Mouse (Mus musculus) cerebellum, adult 8-10 months (tissue): ENCODE results near the gene Rpl10.

Source experiments
- DNase-seq: peaks from one replicate; pipeline ENCODE4 v3.0.0; 2022

Gene Rpl10

DNA sequence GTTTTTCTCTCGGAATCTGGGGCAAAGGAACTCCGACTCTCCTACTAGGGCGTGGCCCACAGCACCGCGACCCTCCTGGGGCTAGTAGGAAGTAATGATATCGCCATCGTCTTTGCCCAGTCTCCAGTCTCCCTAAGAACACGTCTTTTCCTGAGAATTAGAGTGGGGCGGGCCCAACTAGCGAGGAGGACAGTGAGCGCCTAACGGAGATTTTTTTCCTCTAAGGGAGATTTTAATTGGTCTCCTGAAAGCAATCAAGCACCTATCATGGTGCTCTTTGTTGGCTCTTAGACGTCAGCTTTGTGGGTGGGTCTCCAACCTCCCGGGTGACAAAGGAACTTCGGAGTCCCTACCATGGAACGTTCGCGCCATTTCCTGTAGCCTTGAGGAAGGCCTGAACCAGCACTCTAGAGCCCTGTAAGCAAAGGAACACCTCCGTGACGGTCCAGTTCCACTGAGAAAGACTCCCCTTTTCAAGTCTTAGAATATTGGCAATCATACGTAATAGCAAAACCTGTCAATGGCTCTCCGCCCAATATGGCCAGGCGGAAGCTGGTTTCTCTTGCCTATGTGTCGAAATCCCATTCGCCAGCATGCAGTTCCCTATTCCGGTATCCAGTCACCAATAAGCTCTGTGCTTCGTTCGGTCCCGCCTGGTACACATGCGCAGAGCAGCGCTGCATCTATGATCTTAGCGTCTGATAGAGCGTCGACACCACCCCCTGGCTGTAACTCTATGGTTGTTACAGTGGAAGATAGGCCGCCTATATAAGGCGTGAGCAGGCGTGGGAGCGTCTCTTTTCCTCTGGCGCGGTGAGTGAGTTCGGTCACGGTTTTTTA lies at the start of gene Rpl10:
TSS of gene Rpl10 (plus strand) at position 751 of the 840 bp plus-strand sequence.
- DNase-seq: peak; percentile 85

DNA sequence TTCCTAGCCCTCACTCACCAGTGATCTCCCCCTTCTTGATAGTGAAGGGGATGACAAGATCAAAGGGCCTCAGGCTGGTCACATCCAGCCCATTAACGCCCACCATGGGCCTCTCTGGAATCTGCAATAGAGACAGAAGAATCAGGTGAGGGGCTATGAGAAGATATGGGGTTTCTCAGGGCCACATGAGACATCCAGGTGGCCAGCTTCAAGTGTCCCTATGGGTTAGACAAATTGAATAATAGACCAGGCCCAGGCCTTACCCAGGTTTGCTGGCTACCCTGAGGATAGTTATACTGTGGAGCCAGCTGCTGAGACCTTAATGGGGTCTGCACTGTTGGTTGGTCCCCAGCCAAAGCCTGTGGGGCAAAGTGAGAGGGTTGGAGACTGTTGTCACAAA lies 40.6 kb upstream of the Rpl10 start:
- DNase-seq: no peak

DNA sequence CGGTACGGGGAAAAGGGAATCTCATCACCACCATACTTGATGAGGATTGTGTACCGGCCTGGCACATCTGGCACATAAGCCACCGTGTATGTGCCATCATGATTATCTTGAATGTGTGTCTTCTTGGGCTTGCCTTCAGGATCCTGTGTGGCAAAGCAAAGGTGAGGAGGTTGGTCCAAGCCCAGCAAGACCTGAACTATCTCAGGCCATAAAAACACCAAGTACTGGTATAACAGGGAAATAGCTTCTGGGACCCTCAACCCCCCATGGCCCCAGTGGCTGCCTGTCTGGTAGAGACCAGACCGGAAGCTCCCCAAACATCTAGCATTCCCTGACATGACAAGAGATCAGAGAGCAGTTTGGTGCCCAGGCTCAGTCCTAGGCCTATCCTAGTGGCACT lies 37.4 kb upstream of the Rpl10 start:
- no peak for DNase-seq

DNA sequence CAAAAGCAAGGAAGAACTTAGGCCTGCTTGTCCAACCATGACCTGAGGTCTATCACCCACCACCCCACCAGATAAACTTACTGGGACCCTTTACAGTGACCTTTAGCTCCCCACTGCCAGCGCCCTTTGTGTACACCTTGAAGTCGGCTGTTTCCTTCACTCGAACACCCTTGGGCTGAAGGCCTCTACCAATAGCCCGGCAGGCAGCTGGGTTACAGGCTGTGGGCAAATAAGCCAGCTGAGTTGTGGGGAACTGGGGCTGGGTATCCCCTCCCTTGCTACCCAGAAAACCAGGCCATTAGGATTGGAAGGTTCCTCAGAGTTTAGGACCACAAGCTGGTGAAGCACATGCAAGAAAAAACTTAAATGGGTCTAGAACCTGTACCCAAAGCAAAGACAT lies 30.3 kb upstream of the Rpl10 start:
- no peak for DNase-seq

DNA sequence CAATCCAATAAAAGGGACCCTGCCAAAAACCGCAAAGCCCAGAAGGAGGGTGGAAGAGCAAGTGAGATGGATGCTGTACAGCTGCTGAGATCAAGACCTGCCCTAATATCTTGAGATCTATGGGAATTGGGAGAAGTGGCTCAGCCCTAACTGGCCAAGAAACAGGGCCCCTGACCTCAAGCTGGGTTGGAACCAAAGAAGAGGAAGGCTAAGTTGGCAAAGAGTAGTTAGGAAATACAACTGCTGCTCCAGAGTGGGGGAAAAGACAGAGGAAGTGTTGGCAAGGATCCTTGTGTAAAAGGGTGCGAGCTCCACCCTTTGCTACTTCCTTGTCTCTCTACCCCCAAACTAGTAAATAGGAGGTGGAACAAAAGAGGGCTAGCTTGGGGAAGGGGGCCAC lies 27.2 kb upstream of the Rpl10 start:
- DNase-seq: no peak

DNA sequence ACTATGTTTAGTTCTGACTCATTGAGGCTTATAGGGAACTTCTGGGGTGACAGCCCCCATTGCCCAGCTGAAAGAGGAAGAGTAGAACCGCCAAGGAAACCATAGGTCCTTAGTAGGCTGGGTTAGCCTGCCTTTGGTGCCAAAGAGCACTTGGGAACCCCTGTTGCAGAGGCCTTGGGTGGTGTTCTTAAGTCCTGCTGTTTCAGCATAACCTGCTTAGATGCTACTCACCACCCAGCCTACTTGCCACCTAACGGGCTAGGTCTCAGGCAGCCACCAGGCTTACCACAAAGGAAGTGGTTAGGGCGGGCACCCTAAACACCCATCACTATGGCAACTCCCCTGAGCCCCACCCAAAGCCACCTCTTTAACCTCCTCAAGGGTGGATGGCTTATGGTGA lies 26.8 kb upstream of the Rpl10 start:
- DNase-seq: no peak

DNA sequence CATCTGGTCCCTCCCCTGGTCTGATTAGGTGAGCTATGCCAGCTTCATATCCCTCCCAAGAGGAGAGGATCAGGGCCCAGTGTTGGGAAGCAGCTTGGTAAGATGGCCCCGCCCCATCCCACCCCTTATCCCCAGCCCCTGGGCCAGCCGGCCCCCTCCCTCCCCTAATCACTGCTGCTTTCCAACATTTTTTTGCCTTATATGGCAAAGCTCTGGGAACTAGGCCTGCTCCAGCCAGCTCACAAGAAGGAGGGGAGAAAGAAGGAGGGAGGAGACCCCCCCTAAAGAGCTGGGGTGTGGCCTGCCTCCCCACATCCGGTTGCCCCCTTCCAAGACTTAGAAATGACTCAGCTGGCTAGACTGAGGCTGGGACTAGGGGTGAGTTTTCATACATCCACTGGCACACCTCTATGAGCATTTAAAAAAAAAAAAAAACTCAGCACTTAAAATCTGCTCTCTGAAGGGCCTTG lies 26.0 kb upstream of the Rpl10 start:
- no peak for DNase-seq

DNA sequence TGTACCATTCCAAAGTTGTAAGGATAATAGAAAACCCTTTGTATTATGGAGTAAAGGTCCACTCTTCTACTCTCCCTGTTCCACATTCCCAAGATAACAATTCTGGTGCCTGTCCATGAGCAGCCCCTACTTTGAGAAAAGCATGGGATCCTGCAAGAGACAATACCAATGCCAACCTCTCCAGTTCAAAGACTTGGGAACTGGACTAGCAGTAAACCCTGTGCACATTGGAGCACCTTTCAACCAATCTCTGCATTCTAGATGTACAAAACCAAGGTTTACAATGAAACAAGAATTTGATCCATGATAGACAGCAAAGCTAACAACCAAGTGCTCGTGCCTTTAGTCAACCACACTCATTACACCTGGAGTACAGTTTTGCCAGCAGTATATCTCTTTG lies 25.5 kb upstream of the Rpl10 start:
- no peak for DNase-seq

DNA sequence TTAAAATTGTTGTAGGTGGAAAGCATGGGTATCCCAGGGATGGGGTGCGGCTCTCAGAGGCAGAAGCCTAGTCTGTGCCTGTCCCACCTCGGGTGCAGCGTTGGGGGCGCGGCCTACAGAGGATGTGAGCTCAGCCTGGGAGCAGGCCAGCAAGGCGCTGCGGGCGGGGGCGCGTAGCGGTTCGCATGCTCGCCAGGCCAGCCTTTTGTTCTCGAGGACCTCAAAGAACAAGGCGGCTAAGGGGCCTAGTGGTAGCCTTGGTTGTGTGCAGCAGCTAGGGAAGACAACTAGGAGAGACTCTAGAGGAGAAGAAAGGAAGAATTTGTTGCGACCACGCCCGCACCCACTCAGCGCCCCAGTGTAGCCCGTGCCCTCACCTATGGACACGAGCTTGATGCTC lies 24.9 kb upstream of the Rpl10 start:
- DNase-seq: peak; percentile 66

DNA sequence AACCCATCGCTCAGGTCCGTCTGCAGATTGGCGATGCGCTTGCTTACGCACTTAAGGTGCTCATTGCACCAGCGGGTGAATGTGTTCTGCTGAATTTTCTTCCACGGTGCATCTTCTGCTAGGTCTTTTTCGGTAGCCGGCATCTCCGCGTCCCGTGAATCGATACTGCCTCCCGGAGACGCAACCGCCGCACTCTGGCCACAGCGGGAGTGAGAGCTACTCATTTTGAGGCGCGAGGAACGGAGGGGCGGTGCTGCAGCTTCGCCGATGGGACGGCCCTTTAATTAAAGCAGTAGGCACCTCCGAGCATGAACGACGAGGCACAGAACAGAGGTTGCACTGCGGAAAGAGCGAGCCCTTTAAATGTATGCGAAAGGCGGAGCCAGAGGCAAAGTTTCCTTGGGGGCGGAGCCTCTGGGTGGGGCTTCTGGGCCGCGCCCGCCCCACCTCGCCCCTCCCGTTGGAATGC lies 24.4 kb upstream of the Rpl10 start:
- peak; percentile 78 for DNase-seq

DNA sequence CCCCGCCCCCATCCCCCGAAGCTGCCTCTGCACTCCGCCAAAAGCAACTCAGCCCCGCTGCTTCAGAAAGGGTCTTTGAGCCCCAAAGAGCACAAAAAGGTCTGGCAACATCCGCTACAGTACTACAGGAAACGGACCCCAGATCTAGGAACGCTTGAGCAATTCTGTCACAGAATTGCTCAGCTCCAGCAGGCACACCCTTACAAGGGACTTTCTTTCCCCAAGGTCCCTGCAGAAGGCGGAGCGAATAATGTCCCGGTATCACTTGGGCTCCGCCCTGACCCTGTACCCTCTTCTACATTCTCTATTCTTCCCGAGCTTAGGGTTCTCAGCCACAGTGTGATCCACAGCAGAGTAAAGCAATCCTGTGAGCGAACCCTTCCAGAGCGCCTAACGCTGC lies 23.9 kb upstream of the Rpl10 start:
- peak; percentile 28 for DNase-seq

DNA sequence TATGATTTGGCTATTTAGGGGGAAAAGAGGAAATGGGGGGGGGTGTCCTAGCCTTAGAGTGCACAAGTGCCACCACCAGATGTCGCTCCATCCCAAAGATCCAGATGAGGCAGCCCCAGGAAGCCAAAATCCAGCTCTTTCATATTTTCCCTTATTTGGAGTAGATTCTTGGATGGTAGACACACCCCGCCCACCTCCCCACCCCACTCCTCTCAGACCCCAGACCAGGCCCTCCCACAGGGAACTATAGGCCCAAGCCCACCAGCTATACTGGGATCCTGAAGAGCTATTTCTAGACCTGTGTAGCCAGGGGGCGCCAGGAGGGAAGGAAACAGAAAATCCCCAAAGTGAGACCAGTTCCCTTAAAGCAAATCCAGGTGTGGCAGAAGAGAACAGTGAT lies 22.0 kb upstream of the Rpl10 start:
- DNase-seq: peak; percentile 50

DNA sequence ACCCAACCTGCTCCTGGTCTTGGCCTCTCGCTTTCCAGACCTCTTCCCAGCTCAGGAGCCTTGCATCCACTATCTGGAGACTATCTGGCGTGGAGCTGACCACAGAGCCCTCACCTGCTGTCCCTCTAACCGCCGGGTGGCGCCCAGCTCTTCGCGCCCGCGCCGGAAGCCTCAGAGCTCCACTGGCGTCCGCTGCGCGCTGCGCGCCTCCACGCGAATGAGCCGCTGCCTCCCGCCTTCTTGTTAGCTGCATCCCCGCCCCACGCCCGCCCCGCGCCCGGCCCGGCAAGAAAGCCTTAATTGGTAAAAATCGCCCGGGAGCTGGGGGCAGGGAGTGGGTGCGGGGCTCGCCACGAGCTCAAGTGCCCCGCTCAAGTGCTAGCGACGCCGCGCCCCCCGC lies 21.0 kb upstream of the Rpl10 start, which contains the start of gene Flna:
TSS of gene Flna (minus strand) at position 206 of the 400 bp plus-strand sequence.
- peak; percentile 67 for DNase-seq

DNA sequence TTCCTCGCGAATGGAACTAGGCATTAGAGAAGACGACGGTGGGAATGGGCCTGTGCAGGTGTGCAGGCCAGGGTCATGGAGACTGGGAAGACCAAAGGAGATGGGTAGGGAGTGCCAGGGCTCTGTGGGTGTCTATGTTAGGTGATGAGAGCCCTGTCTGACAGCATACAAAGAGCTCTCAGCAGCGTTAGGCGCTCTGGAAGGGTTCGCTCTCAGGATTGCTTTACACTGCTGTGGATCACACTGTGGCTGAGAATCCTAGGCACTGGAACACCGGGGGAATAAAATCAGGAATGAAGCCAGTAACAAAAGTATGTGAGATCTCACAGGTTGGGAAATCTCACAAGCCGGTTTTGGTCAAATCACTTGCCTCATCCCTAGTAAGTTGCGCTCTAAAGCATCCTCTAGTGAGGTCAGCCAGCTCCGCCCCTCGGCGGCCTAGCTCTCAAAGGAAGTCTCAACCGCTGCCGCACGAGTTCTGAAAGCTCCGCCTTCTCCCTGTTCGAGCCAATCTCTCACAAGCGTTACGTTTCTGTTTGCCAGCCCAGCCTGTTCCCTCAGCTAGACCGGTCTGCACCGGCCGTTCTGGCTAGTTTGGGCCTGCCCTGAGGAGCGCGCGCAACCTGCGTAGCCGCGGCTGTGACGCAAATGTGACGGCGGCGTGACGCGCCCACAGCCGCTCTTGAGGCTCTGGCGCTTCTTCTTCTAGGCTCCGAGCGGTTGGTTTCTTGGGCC lies 16.3 kb upstream of the Rpl10 start, which contains the start of gene Emd:
TSS of gene Emd (plus strand) at position 535 of the 735 bp plus-strand sequence.
- DNase-seq: peak; percentile 82

DNA sequence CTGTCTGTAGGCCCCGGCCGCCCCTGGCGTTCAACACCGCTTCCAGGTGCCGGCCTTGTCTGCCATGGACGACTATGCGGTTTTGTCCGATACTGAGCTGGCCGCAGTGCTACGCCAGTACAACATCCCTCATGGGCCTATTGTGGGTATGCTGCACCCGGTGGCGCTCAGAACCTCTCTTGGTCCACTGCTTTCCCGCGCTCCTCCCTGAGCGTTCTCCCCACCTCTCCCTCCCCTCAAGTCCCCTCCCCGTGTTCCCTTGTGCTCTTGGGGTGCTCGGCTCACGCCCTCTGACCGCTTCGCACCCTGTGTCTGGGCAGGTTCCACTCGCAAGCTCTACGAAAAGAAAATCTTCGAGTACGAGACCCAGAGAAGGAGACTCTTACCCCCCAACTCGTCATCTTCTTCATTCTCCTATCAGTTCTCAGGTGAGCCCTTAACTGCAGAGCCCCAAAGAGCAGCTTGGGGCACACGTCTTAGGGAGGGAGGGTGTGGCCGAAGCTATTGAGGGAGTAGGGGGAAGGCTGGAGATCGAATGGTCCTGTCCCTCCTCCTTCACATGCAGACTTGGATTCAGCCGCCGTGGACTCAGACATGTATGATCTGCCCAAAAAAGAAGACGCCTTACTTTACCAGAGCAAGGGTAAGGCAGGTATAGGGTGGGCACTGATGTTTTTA lies 15.6 kb upstream of the Rpl10 start:
- no peak for DNase-seq

DNA sequence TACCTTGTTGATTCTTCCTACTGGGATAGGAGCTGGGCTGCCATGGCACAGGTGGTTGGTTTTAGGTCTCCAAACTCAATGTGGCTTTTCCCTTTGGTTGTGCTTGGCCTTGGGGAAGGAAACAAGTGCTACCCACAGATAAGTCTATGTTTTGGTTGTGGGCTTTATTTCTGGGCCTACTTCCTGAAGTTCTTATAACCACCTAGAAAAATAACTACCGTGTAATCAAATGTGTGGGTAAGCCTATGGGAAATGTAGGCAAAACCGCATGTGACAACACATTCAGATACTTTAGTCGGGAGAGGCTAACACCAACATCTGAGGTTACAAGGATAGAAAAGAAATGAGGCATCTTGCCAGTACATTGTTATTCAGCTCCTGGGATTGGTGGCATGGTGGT lies 12.9 kb upstream of the Rpl10 start:
- no peak for DNase-seq

DNA sequence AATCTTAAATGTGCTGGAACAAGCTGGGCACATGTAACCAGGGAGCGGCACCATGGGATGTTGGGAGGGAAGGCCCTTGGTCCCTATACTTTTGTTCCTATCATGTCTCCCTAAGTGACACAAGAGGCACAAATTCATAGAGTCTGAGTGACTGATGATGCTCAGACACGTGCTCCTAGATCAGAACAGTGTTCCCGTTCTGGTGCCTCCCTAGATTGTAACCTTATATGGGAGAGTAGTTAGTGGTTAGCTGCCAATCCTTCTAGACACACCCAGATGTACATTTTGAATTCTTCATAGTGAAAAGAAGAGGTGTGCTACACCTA lies 913 bp upstream of the Rpl10 start:
- peak; percentile 34 for DNase-seq

DNA sequence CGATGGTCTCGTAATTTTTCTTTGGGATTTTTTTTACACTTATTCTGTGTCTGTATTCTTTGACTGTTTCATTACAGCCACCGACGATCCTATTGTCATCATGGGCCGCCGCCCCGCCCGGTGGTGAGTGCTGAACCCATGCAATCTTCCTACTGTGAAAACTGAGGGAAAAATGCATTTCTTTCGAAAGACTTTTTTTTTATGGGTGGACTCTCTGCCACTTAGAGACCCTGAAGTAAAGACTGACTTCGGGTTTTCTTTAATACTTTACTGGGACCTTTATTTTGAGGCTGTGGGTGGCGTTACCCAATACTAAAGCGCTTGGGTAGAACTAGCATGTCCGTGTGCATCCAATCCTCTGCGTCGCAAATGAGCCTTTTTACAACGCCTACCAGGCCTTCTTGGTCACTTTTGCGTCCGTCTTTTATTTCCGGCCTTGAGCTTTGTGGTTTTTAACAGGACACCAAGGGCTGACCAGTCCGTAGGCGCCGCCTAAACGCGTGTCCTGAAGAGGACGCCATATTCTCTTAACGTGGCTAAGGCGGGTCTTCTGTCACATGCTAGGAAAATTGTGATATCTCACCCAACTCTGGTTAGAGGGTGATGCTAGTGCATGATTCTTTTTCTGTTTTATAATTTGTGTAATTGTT lies 415 bp downstream of the Rpl10 start:
- no peak for DNase-seq

DNA sequence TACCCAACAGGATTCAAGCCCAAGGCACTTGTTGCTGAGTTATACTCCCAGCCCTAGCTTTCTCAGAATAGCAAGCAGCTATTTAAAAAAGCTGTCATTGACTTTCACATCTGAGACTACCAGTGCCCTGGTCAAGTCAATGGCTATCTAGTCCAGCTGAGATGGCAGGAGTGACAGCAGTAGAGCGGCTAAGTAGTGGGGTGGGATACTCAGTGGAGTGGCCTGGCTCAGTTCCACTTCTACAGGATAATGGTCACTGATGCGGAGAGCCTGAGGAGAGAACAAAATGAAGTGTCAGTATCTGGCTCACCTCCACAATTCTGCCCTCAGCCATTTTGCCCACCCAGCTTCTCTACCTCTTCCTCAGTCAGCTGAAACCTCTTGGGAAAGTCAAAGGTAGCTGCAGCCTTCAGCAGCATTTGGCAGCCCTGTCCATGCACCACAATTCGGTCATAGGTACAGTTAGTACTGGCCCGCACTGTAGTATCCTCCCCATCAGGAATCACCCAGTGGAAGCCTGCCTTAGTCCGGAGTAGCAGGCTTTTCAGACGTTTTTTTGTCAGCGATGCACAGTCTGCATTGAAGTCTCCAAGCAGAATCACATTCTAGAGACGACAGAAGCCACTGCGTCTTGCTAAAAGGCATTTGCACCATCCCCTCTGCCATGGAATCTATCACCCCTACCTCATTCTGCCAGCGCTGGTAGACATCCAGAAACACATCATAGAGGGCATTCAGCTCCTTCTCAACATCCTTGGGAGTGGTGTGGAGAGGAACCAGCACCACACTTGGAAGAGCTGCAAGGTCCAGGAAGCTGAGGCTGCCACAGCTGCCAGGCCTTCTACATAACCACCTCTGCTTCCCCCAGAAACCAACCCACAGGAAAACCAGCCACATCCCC lies 3.1 kb downstream of the Rpl10 start:
- DNase-seq: no peak

DNA sequence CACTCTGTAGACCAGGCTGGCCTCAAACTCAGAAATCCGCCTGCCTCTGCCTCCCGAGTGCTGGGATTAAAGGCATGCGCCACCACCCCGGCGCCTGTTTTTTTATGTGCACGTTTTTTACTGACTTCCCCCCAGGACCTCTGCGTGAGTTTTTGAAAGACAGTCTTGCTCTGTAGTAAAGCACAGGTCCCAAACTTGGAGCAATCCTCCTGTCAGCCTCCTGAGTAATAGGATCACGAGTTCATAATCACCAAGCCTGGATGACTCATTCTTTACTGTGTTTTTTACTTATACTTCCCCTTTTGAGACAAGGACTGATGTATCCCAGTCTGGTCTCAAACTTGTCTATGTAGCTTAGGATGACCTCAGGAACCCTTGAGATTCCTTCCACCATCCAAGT lies 7.3 kb downstream of the Rpl10 start:
- no peak for DNase-seq

DNA sequence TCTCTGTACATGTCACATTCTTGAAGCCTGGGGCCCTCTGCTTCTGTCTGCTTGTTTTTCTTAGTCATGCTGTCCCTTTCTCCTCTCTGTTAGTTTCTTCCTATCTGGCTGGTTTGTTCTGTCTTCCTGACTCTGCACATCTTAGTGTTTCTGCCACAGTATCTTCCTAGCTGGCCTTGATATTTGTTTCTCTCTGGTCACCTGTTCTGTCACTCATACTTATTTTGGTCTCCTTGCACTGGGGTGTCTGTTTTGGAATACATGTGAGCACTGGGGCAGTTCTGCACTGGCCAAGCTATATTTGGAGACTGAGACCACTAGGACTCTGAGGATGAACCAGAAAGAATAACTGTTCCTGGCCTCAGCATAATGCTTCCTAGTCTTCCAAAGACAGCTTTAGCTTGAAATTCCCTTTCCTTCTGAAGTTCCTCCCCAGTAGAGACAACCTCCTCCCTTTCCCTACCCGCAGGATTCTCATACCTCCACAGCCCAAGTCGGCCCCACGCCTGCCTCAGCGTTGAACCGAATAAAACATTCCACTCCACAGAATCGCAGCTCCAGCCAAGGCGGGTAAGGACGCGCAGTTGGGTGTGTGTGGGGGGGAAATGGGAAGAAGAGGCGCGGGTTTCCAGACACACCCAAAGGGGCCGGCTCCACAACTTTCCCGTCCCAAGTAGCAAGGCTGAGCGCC lies 10.6 kb downstream of the Rpl10 start:
- DNase-seq: no peak
